In the genomic region with DNA sequence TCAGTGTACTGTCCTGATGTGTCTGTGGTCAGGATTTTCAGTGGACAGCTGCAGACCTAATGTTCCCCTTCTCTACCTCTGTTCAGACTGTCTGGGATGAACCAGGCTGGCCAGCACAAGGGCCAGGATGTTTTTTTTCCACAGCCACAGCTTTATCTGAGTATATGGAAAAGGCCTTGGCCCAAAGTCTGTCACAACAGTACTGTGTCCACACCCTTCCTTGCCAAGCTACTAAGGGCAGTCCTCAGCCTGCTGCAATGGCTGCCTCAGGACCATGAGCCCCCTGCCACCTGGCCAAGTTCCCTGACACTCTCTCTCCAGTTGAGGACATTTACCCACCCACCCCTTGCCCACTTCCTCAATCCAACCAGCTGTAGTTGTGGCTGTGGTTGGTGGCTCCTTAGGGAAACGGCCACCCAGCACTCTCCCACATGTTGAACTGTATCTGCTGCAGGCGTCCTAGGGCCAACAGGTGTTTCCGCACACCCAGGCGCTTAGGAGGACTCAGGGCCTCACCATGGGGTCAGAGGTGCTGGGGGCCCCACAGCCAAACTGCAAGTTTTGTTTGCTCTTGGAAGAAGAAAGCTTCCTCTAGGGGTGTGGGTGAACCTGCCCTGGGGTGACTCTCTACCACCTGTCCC, we compare ENCODE assay signal across 17 mouse cellular contexts. TPM values are rescaled to one million over a fixed set of nuclear protein-coding genes. Genes with fewer than 3 reads are reported as not detected.
DNase-seq lines count a peak whose midpoint lies in the region; ATAC-seq and TF ChIP-seq lines count a peak whose summit lies in the region.
"Had no signal": no experiment of that assay in that cellular context is flagged by ENCODE, and none has a peak within 500 bp of the region (broad histone marks: within the 10 kb centered on the region; RNA-seq: fewer than 3 reads in every experiment).

No protein-coding gene starts in this region.

- intact Hi-C loops in heart, adult 2 months (cut with DNase I): no loop called here
- intact Hi-C loops in heart, postnatal 25 days (cut with DNase I): no loop called here

- no peaks in the 10 kb centered on the region for H3K27me3 ChIP-seq in heart, adult 2 months (ENCODE audit: control insufficient read depth, insufficient read depth, low read length)
- H3K27me3 ChIP-seq in intestine, embryonic 15.5 days (replicated peaks): no peaks in the 10 kb centered on the region

- H3K36me3 ChIP-seq in heart, adult 2 months (ENCODE audit: control insufficient read depth, insufficient read depth, low read length): no peaks in the 10 kb centered on the region
- H3K36me3 ChIP-seq in intestine, embryonic 15.5 days: no peaks in the 10 kb centered on the region
- H3K36me3 ChIP-seq: limb, embryonic 10.5 days had no signal

- no peak for TF ChIP-seq POLR2A in heart, adult 2 months (IDR thresholded peaks at IDR 0.05; ENCODE audit: insufficient read depth, low read depth, low read length)

- H3K9me3 ChIP-seq in intestine, embryonic 15.5 days: no peaks in the 10 kb centered on the region
- H3K9me3 ChIP-seq: limb, embryonic 10.5 days had no signal

- 89% methylated on average over 4 of the region's 4 CpGs for WGBS in heart, adult 2 months
- 59% methylated on average over 4 of the region's 4 CpGs for WGBS in intestine, embryonic 15.5 days

- TF ChIP-seq EP300 in heart, adult 2 months (IDR thresholded peaks at IDR 0.05; ENCODE audit: insufficient read depth, low read depth, low read length): no peak

- TF ChIP-seq CTCF in heart, adult 2 months (IDR thresholded peaks at IDR 0.05): no peak

- H3K79me2 ChIP-seq in heart, adult 2 months (replicated peaks; ENCODE audit: control insufficient read depth, insufficient read depth, low read length): no peaks in the 10 kb centered on the region

- no peak for DNase-seq in heart, adult 2 months
- no peak for DNase-seq in heart, postnatal 25 days (ENCODE audit: low spot score)
- DNase-seq in A20 (ENCODE audit: low read depth, low spot score): peak; percentile 78
- DNase-seq in thymus, adult 18-20 months: peak; percentile 70 to 79
- DNase-seq in adrenal gland, adult 18-20 months (ENCODE audit: low spot score in 2 of 2): no peak
- no peak for DNase-seq in cerebellum, postnatal 25 days
- no peak for DNase-seq in ovary, postnatal 14 days (ENCODE audit: low spot score)
- DNase-seq: adrenal gland, postnatal 14 days; B cell, adult 2 months; gastrocnemius, postnatal 14 days; kidney, adult 11 months; kidney, postnatal 4 days; lung, adult 18-20 months had no signal

- H3K27ac ChIP-seq in heart, adult 2 months: peak overlapping the region; percentile 27
- no peak overlapping the region for H3K27ac ChIP-seq in intestine, embryonic 15.5 days
- H3K27ac ChIP-seq: limb, embryonic 10.5 days; macrophage had no signal

- no peak overlapping the region for H3K9ac ChIP-seq in heart, adult 2 months (ENCODE audit: low read depth, low read length)
- H3K9ac ChIP-seq in intestine, embryonic 15.5 days: no peak overlapping the region

- no peak overlapping the region for H3K4me3 ChIP-seq in heart, adult 2 months
- no peak overlapping the region for H3K4me3 ChIP-seq in intestine, embryonic 15.5 days (replicated peaks)
- H3K4me3 ChIP-seq: limb, embryonic 10.5 days had no signal

- ATAC-seq in intestine, embryonic 15.5 days: peak; percentile 32
- ATAC-seq: forebrain, embryonic 16.5 days had no signal

- H3K4me2 ChIP-seq in intestine, embryonic 15.5 days (replicated peaks): no peak overlapping the region

- H3K4me1 ChIP-seq in heart, adult 2 months (ENCODE audit: control insufficient read depth, insufficient read depth, low read length): peaks cover 18% of the 10 kb centered on the region
- peaks cover 40% of the 10 kb centered on the region for H3K4me1 ChIP-seq in intestine, embryonic 15.5 days (replicated peaks)

RNA-seq across cellular contexts. Expression of gene Notch1, which starts 3.2 kb away (rescaled TPM):
- 10 to 100 TPM; 31.6 to 32.4 TPM for total RNA-seq in heart, adult 2 months (2021)
- polyA plus RNA-seq in heart, adult 2 months (2012; rRNA removed): 22.0 and 23.2 TPM in 2 replicates
- 10 to 100 TPM; 27.5 to 32.3 TPM for total RNA-seq in heart, postnatal 25 days (2021)
- 11.3 and 12.2 TPM in 2 replicates for polyA plus RNA-seq in intestine, embryonic 15.5 days (2015; fragmentation: Nextera tagmentation; extraction: Ambion mirVana)
- 10 to 100 TPM; 21.5 to 22.0 TPM for total RNA-seq in adrenal gland, adult 18-20 months (2021)

Comparison
In these comparisons a context has a peak if more than half of its experiments do, and no peak if none do; other contexts are left out.
1. DNase-seq: peak in A20 (single experiment) and thymus, adult 18-20 months (2 of 2); none in heart, adult 2 months (0 of 2), heart, postnatal 25 days (single experiment), adrenal gland, adult 18-20 months (0 of 2), cerebellum, postnatal 25 days (0 of 2) and ovary, postnatal 14 days (single experiment).